Mouse (Mus musculus): ENCODE results near the gene Vstm5.
"Not testable (repeated sequence)": the region's sequence is repeated elsewhere in the genome, so short reads cannot be mapped to it uniquely, and the experiment has no call there.

Vstm5 gene

DNA sequence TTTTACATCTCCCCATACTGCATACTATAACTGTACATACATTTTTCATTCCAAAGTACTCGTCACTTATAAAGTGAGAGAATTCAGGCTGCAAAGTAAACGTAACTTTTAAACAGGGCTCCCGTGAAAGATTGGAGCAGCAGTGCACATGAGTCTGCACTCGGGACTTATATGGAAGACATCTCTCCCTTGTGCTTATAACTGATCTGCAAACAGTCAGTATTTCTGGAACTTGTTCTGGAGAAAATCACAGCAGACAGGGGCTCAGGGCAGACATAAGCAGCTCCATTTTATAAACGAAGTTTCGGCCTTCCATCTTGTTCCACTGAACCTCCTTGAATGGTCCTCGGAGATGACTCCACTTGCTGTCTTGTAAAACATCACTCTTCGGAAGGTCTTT, 23.1 kb downstream of the Vstm5 start:
- no peak for DNase-seq (ENCODE audit: low read depth)

DNA sequence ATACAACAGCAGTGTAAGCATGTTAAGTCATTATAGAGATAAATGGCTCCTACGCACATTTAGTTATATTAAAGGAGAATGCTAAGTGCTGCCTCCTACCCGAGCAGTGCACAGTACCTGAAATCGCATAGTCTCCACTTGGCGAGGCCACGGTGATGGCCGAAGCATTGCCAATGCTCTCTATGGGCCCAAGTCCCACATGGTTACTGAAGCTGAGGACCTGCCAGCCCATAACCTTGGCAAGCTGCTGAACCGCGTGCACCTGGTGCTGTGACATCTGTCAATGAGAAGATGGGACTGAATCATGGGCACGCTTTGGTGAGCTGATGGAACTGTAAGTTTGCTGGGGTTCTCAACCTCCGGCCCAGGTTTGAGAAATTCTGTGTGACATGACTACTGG, 24.6 kb downstream of the Vstm5 start:
- no peak for DNase-seq (ENCODE audit: low read depth)

DNA sequence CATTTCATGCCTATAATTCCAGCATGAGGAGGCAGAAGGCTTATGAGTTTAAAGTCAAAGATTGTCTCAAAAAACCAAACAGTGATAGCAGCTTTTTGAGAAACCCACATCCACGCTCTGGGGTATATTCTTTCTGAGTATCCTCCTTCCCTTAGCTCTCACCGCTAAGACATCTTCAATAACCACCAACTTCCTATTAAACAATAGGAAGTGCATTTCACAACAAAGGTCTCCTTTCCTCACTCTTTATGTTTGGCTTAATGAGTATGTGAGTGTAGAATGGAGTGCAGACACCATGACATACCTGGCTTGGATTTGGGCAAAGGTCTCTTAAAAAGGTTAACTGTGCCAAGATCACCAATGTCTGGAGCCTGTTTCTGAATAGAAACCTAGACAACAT, 35.1 kb downstream of the Vstm5 start:
- no peak for DNase-seq (ENCODE audit: low read depth)

DNA sequence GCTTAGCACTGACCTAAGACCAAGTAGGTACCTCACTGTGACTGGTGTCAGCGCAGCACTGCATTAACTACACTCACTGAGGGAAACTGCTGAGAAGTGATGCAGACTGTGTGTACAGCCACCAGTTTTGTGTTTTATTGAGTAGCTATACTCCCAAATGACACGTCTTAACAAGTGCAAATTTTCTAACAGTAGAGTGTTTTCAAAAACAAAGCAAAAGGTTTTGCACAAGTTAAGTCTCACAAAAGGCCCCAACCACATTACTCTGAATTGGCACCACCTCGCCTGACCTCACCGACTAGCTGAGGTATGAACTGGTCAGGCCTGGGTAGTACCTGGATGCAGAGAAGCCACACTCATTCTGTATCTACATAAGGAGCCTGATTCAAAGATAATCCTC, 38.0 kb downstream of the Vstm5 start:
- DNase-seq (ENCODE audit: low read depth) = no peak

DNA sequence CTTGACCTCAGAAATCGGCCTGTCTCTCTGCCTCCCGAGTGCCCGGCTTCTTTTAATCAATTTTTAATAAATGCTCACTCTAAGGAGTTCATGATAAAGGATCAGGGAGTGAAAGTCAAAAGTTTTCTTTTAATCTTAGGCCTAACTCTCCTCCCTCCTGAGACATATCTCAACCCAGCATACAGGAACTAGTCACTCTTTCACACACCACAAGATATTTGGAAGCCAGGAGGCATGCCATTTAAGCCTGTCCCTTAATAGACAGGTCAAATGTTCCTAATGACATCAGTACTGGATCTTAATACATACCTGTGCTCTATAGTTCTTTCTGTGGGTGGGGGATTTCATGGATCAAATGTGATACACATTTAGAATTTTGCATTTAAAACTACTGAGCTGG, 39.5 kb downstream of the Vstm5 start:
- peak; percentile 14 for DNase-seq (ENCODE audit: low read depth)

DNA sequence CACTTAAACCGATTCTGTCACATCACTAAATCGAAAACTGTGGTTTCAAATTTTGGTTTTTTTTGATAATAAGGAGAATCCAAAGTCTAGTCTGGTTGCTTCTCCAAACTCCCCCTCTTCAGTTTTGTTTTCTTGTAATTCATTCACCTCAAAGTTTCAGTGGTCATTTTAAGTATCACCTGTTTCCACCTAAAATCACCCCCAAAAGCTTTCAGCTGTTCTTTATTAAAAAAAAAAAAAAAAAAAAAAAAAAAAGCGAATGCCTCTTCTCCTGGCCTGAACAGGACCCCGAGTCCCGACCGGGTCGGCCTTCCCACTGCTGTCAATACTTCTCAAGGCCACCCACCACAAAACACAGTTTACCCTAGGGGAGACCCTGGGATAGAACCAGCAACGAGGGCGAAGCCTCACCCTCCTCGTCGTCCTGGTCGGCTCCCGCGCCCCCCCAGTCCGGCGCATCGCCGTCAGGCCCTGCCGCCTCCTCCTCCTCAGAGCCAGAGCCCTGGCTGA, 40.3 kb downstream of the Vstm5 start:
- peak; percentile 41 for DNase-seq (ENCODE audit: low read depth)

DNA sequence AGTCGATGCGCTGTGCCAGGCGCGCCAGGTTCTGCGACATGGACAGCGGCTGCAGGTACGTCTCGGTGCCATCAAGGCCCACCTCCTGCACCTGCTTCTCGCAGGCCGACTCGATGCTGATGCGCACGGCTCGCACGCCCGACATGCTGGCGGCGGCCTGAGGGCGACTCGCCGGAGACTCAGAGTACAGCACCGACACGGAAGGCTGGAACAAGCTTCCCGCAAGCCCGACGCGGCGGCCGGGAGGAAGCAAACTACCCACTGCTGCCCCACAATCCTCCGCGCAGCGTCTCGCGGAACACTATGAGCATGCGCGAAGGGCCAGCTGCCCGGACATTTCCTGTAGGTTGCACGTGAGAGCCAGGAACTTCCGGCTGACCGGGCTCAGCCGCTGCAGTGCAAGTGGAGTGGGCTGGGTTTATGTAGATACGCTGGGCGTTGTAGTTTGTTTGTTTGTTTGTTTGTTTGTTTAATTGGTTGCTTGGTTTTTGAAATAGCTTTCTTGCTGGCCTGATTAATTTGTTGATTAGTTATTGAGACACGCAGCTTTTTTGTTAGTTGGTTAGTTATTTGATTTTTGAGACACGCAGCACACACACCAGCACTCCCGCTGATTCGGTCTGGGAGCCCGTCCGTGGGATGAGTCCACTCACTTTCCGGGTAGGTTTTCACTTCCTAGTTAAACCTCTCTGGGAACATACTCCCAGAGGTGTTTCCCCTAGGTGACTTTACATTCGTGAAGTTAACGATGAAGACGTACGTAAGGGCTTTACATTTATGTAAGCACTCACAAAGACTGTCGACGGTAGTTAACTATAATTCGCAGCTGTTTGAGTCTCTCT, 41.0 kb downstream of the Vstm5 start, which contains the start of gene Med17:
TSS of gene Med17 (minus strand) at position 283 of the 842 bp plus-strand sequence.
- peak; percentile 97 for DNase-seq (ENCODE audit: low read depth)

DNA sequence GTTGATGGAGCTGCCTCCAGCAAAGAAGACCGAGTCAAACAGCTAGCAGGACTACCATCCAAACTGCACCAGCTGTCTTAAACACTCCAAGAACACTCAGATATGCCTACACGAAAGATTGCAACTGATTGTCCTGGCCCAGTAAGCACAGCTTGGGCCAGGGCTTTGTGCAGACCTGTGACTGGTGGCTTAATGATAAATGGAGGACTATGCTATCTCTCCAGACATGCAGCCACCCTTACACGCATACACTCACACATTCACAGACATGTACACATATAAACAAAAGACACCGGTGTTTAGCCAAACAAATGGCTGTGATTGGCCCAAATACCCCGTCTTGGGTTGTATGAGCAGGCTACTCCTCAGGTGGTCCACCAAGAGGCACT, 41.6 kb downstream of the Vstm5 start:
- no peak for DNase-seq (ENCODE audit: low read depth)

DNA sequence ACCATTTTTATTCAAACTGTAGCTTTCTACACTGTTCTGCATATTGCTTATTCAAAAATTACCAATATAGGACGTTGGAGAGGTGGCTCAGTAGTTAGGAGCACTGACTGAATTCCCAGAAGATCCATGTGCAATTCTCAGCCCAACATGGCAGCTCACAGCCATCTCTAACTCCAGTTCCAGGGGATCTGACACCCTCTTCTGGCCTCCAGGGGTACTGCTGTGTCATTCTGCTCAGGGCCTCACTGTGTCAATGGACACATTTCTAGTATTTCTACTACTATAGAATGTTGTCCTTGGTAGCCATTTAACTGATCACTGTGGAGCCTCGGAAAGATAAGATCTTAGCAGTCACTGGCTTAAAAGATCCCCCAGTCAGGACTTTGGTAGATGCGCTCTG, 46.6 kb downstream of the Vstm5 start:
- DNase-seq (ENCODE audit: low read depth) = peak; percentile 53

DNA sequence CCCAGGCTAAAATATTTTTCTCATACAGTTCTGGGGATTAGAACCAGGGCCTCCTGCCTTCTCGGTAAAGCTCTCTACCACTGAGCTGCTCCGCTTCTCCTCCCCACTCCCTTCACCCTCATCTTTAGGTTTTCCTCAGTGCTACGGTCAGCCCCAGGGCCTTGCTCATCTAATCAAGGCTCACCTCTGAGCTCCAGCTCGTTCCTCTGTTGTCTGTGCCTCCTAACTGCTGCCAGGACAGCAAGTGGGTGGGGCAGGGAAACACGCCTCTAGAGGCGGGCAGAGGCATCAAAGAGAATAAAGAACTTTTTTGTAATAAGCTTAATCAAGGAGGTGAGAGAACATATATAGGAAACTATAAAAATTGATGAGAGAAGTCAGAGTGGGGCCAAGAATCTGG, 49.0 kb downstream of the Vstm5 start:
- no peak for DNase-seq (ENCODE audit: low read depth)

DNA sequence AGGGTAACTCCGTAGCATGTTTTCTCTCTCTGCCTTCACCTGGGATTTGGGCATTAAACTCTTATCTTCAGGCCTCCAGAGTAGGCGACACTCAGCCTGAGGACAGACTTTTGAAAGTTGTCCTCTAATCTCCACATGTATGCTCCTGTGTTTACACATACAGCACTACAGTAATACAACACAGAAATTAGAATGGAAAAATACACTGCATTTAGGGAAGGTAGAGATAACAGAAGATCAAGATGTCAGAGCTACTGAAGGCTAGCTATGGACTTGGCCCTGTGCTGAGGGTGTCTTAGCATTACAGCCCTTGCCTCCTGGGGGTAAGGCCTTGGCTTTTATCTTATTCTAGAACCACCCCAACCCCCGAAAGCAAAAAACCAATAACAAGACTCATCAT, 49.6 kb downstream of the Vstm5 start:
- no peak for DNase-seq (ENCODE audit: low read depth)

DNA sequence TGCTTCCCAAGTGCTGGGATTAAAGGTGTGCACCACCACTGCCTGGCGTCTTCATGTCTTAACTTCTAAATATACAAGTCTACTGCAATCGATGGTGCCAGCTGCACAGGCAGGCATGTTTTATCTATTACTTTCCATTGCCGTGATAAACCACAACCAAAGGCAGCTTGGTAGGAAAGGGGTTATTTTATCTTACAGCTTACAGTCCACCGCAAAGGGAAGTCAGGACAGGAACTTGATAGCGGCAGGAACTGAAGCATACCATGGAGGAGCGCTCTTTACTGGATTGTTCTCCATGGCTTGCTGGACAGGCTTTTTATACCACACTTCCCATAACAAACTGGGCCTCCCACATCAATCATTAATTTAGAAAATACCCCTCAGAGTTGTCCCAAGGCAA, 50.4 kb downstream of the Vstm5 start:
- no peak for DNase-seq (ENCODE audit: low read depth)

DNA sequence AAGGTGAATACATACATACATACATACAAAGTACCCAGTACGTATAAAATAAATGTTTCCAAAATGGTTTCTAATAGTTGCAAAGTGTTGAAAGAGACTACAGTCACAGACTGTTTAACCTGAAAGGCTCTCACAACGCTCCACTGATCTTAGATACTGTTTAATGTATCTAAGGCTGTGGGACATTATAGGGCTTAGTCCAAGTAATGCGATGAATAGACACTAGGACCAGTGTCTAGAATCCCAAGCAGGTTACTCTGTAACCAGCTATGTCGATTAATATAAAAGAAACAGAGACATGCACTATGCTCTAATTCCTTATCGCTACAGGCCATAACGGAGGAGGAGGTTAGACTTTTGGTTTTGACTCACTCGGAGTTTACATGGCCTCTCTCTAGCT, 58.3 kb downstream of the Vstm5 start:
- no peak for DNase-seq (ENCODE audit: low read depth)

DNA sequence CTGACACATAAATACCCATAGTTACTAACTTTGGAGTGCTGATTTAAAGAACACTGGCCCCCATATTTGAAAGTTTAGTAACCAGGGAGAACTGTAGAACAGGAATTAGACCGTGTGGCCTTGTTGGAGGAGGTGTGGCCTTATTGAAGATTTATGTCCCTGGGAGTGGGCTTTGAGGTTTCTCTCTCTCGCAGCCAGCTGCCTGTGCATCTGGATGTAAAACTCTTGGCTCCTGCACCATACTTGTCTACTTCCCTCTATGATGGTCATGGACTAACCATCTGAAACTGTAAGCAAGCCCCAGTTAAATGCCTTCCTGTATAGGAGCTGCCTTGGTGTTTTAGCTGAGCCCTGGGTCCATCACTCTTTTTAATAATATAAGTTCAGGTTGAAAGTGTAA, 59.6 kb downstream of the Vstm5 start:
- DNase-seq (ENCODE audit: low read depth) = no peak

DNA sequence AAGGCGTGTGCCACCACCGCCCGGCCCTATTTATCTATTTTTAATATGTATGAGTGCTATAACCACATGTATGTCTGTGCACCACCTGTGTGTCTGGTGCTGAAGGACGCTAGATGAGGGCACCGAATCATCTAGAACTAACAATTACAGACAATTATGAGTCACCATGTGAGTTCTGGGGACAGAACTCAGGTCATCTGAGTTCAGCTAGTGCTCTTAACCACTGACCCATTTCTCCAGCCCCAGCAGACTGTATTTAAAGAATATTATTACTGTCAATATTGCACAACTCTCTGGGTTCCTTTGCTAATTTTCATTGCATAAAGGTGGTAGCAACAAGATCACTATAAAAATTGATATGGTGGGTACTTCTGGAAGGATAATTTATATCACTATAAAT, 61.2 kb downstream of the Vstm5 start:
- no peak for DNase-seq (ENCODE audit: low read depth)

DNA sequence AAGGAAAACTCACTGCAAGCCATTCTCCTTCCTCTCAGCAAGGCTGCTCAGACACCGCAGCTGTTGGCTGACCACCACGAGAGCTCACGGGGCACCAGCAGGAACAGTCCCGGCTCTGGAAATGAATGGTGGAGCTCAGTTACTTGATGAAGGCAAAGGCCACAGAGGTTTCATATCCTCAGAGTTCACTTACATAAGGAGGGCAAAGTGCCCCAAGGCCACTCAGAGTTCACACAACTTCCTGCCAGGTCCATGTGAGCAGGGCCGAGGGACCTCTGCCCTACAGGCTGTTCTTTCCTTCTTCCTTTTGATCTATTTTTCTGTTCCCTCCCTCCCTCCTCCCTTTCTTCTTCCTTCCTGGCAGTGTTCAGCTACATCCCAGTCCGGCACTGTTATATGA, 62.6 kb downstream of the Vstm5 start:
- no peak for DNase-seq (ENCODE audit: low read depth)

DNA sequence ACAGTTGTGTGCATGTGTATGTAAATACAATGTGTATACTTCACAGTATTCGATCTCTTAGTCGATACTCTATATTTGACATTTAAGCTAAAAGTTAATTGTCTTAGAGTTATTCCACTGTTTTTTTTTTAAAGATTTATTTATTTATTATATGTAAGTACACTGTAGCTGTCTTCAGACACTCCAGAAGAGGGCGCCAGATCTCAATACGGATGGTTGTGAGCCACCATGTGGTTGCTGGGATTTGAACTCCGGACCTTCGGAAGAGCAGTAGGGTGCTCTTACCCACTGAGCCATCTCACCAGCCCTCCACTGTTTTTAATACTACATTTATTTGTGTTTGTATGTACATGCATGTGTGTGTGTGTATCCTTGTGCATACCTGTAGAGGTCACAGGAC, 63.2 kb downstream of the Vstm5 start:
- DNase-seq (ENCODE audit: low read depth) = not testable (repeated sequence)

DNA sequence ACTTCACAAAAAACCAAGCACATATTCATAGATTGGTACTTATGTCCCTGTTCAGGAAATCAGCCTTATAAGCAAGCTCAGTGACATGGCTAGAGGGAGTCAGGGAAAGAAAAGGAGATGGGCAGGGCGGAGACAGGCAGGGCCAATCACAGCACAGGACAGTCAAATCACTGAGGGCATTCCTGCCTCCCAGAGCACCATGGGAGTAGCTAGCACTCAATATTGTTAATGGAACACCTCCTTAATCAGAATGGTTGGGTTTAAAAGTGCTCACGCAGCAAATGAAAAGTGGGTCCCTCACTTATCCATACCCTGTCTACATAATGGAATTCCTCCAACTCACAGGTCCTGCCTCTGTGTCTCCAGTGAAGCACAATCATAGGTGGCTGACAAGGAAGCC, 64.0 kb downstream of the Vstm5 start:
- DNase-seq (ENCODE audit: low read depth) = no peak

DNA sequence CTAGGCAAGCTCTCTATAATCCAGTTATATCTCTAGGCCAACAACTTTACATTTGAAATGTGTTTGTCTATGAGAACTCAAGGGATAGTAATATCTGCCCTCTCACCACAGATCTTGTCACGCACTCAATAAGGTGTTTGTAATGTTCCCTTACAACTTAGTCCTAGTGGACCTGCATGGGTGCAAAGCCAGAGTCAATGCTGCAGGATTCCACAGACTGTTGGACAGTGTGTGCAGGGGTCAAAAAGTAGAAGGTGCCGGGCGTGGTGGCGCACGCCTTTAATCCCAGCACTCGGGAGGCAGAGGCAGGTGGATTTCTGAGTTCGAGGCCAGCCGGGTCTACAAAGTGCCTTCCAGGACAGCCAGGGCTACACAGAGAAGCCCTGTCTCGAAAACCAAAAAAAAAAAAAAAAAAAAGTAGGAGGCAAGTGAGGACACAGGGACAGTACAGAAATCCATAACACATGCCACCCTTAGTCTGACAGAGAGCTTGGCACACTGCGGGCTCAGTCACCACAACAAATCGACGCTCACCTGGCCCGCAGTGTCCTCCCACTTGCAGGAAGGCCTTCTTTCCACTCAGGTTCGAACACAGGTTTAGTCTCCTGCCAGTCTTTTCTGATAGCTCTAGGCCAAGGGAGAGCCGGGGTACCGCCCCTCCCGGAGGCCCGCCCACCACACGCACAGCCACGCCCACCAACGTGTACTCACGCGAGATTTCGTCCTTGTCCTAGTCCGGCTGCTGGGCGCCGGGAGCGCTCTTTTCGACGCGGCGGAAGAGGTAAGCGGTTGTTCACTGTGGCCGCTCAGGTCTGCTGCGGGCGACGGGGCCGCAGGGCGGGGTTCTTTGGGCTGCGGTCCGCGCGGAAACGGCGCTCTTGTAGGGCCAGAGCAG, 66.9 kb downstream of the Vstm5 start, which contains the start of gene Taf1d:
TSS of gene Taf1d (plus strand) at position 712 of the 895 bp plus-strand sequence.
- peak; percentile 98 for DNase-seq (ENCODE audit: low read depth)

DNA sequence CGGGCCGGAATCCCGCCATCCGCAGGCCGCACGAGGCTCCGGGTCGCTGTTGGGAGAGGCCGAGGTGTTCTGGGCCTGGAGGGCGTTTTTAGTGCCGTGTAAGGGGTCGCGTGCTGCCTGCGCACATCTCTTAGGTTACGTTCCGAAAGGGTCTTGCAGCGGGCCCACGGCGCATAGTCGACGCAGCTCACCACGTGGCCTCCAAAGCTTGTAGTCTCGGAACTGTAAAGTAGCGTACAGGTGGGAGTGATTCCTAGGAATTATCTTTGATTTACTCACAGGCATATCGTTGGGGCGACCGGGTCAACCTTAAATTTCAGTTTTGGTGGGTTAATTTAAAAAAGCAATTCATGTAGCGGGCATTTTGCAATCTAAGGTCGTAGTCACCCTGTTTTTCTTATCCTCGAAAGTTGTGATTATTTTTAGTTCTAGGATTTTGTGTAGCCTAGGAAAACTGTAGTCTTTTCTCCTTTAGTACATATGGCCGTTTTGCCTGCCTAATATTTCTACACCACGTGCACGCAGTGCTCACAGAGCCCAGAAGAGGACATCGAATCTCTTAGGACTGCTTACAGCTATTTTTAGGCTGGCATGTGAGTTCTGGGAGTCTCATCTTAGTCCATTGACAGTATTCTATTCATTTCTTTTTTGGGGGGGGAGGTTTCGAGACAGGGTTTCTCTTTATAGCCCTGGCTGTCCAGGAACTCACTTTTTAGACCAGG, 67.7 kb downstream of the Vstm5 start, which contains the start of gene 4931406C07Rik:
TSS of gene 4931406C07Rik (minus strand) at position 51 of the 722 bp plus-strand sequence.
- peak; percentile 48 for DNase-seq (ENCODE audit: low read depth)

DNA sequence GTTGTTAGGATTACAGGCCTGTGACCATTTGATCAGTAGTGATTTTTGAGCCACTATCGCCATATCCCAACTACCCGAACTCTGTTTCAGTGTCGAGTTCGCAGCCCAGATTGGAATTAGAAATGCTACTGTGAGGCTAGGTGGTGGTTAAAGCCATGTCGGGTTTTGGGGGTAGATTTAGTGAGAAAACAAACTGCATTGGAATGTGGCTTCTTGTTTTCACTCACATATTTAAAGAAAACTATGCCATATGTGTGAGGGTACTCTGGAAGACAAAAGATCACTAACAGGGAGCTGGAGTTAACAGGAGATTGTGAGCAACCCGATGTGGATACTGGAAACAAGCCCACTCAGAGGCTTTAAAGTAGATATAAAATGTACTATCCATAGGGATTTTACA, 68.4 kb downstream of the Vstm5 start:
- peak; percentile 33 for DNase-seq (ENCODE audit: low read depth)

DNA sequence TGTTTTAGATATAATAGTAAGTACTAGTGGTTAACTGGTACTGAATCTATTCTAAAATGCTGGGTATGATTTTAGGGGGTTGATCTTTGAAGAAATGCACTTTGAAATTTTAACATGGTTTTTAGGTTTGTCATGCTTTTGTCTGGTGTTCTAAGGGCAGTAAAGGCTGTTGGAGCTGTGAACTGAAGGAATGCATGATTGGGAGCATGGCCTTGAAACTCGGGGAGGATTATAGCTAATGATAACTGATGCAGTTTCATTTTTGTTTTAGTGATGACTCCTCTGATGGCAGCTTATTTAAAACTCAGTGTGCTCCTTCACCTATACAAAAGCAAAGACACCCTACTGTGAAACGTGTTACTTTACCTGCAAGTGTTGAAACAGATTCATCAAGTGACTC, 69.4 kb downstream of the Vstm5 start:
- no peak for DNase-seq (ENCODE audit: low read depth)

Data from induced T-regulatory cell, adult 2 months (primary cell).